Mouse (Mus musculus) liver, postnatal 0 days (tissue): Measurements from ENCODE around the gene Kif21a.

Experiments
- CTCF ChIP-seq: sonication (generic); IDR thresholded peaks from 2 replicates; pipeline ENCODE4 v1.5.1; 2016; ENCODE audit warnings: antibody characterized with exemption, low read depth
- EP300 ChIP-seq: IDR thresholded peaks from 2 replicates; pipeline ENCODE4 v1.6.1; 2016; ENCODE audit warnings: antibody characterized with exemption, low read depth, mild to moderate bottlenecking

GRCm38 (mm10) chr15:91096606-91097005, 46.9 kb upstream of the Kif21a start:
- TF ChIP-seq EP300 (no peak), CTCF (no peak)
